Mouse (Mus musculus): ENCODE measurements around the gene Cyb5d2. TPM values are rescaled to one million over a fixed set of nuclear protein-coding genes. Genes with fewer than 3 reads are reported as not detected.
"Not testable (repeated sequence)": the region's sequence is repeated elsewhere in the genome, so short reads cannot be mapped to it uniquely, and the experiment has no call there.

The Cyb5d2 gene
- polyA plus RNA-seq, 1 experiment from 2014 or later = 5.5 TPM

DNA sequence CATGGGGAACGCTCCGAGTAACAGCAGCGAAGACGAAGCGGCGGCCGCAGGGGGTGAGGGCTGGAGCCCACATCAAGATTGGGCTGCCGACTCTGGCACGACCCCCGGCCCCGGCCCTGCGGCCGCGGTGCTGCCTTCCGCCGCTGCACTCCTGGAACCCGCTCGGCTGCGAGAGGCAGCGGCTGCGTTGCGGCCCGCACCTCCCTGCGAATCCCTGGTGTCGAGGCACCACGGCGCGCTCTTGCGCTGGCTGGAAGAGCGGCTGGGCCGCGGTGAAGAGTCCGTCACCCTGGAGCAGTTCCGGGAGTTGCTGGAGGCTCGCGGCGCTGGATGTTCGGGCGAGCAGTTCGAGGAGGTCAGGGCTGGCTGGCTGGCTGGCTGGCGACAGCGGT is 350 bp upstream of the Cyb5d2 start:
- peak overlapping the region; percentile 86 for H3K4me2 ChIP-seq (replicated peaks; ENCODE audit: low read depth, low read length)
- H3K4me3 ChIP-seq (ENCODE audit: low read length) = peak overlapping the region; percentile 97
- H3K36me3 ChIP-seq (ENCODE audit: control insufficient read depth, insufficient read depth, low read length) = no peaks in the 10 kb centered on the region
- H3K9me3 ChIP-seq (ENCODE audit: control insufficient read depth, low read length) = no peaks in the 10 kb centered on the region
- ATAC-seq (ENCODE audit: low FRiP score, low TSS enrichment) = no peak
- H3K4me1 ChIP-seq (ENCODE audit: control insufficient read depth, insufficient read depth, low read length) = no peaks in the 10 kb centered on the region; the same call in 1 of the 2 replicates
- peak overlapping the region; percentile 93 for H3K9ac ChIP-seq (ENCODE audit: low read depth, low read length)
- no peaks in the 10 kb centered on the region for H3K27me3 ChIP-seq (ENCODE audit: control insufficient read depth, insufficient read depth, low read length)
- H3K27ac ChIP-seq (ENCODE audit: low read depth, low read length) = 0 out of 2 replicates have a peak overlapping the region, but pooled peaks have one; percentile 24
- under 1% methylated on average over 32 of the region's 42 CpGs for WGBS

DNA sequence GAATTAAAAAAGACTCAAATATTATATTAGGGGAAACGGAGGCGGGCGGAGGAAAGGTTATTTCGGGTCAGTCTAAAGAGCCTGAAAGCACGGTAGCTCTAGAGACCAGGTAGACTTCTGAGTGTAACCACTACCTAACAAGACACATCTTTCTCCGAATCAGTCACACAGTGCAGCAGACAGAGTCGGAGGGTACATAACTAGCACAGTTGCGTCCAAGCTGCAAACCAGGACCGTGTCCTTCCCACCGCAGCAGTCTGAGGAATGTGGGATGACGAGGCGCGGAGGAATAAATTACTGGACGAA is 840 bp downstream of the Cyb5d2 start:
- 18% methylated on average over 14 of the region's 14 CpGs for WGBS
- ATAC-seq (ENCODE audit: low FRiP score, low TSS enrichment) = peak; percentile 41; the same call in 1 of the 2 replicates
- Histone ChIP-seq H3K4me2 (replicated peaks; ENCODE audit: low read depth, low read length) (peak overlapping the region; percentile 89), H3K27ac (ENCODE audit: low read depth, low read length) (peak overlapping the region; percentile 73), H3K4me3 (ENCODE audit: low read length) (peak overlapping the region; percentile 97), H3K36me3 (ENCODE audit: control insufficient read depth, insufficient read depth, low read length) (no peaks in the 10 kb centered on the region), H3K9me3 (ENCODE audit: control insufficient read depth, low read length) (no peaks in the 10 kb centered on the region), H3K27me3 (ENCODE audit: control insufficient read depth, insufficient read depth, low read length) (no peaks in the 10 kb centered on the region), H3K4me1 (ENCODE audit: control insufficient read depth, insufficient read depth, low read length) (no peaks in the 10 kb centered on the region; the same call in 1 of the 2 replicates), H3K9ac (ENCODE audit: low read depth, low read length) (peak overlapping the region; percentile 93)

DNA sequence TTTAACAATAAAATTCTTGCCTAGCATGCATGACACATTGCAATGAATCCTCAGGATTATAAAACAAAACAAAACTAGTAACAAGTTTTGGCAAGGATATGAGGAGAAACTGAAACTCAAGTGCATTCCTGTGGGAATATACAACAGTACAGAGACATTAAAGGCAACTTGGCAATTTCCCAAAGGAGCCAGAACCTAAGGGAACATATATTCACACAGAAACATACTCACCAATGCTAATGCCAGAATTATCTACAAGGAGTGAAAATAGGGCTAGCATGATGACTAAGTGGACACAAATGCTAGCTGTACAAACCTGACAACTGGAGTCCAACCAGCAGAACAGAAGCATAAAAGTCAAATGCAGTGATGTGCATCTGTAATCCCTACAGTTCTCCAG is 3.9 kb downstream of the Cyb5d2 start:
- Histone ChIP-seq H3K27me3 (ENCODE audit: control insufficient read depth, insufficient read depth, low read length) (no peaks in the 10 kb centered on the region), H3K4me2 (replicated peaks; ENCODE audit: low read depth, low read length) (no peak overlapping the region), H3K36me3 (ENCODE audit: control insufficient read depth, insufficient read depth, low read length) (no peaks in the 10 kb centered on the region), H3K4me3 (ENCODE audit: low read length) (no peak overlapping the region), H3K27ac (ENCODE audit: low read depth, low read length) (no peak overlapping the region), H3K9me3 (ENCODE audit: control insufficient read depth, low read length) (no peaks in the 10 kb centered on the region), H3K4me1 (ENCODE audit: control insufficient read depth, insufficient read depth, low read length) (no peaks in the 10 kb centered on the region; the same call in 1 of the 2 replicates), H3K9ac (ENCODE audit: low read depth, low read length) (no peak overlapping the region)
- no peak for ATAC-seq (ENCODE audit: low FRiP score, low TSS enrichment)

DNA sequence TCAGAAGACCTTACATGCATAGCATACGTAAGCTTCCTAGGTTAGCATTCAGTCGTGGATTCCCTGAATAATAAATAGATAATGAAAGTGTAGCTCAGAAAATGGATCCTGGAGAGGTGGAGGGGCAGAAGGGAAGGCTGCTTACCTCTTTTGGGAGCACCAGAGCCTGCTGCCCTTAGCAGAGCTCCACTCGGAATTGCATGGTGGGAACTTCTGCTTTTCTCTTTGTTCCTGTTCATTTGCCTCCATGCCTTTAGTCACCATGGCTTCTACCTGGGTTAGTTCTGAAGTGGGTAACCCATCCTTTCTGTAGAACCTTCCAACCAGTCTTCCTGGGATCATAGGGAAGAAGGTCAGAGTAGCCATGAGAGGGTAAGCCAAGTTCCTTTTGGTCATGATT is 13.4 kb downstream of the Cyb5d2 start:
- Histone ChIP-seq H3K4me2 (replicated peaks; ENCODE audit: low read depth, low read length) (no peak overlapping the region), H3K4me3 (ENCODE audit: low read length) (no peak overlapping the region), H3K9ac (ENCODE audit: low read depth, low read length) (no peak overlapping the region), H3K36me3 (ENCODE audit: control insufficient read depth, insufficient read depth, low read length) (no peaks in the 10 kb centered on the region), H3K27me3 (ENCODE audit: control insufficient read depth, insufficient read depth, low read length) (no peaks in the 10 kb centered on the region), H3K9me3 (ENCODE audit: control insufficient read depth, low read length) (no peaks in the 10 kb centered on the region), H3K27ac (ENCODE audit: low read depth, low read length) (no peak overlapping the region), H3K4me1 (ENCODE audit: control insufficient read depth, insufficient read depth, low read length) (no peaks in the 10 kb centered on the region)
- 87% methylated on average over 3 of the region's 3 CpGs for WGBS
- ATAC-seq (ENCODE audit: low FRiP score, low TSS enrichment) = no peak

DNA sequence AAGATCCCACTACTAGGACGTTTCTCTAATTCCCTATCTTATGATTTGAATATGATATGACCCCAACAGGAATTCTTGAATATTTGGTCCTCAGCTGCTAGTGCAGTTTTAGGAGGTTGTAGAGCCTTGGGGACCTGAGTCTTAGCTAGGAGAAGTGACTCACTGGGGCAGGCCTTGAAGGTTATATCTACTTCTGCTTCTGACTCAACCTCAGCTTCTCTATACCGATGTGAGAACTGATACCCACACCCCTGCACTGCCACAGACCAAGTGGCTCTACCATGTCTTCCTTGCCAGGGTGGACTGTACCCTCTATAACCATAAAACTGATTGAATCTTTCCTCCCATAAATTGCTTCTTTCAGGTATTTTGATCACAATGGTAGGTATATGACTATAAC is 13.8 kb downstream of the Cyb5d2 start:
- Histone ChIP-seq H3K9ac (ENCODE audit: low read depth, low read length) (no peak overlapping the region), H3K27me3 (ENCODE audit: control insufficient read depth, insufficient read depth, low read length) (no peaks in the 10 kb centered on the region), H3K4me3 (ENCODE audit: low read length) (no peak overlapping the region), H3K27ac (ENCODE audit: low read depth, low read length) (no peak overlapping the region), H3K4me1 (ENCODE audit: control insufficient read depth, insufficient read depth, low read length) (no peaks in the 10 kb centered on the region), H3K4me2 (replicated peaks; ENCODE audit: low read depth, low read length) (no peak overlapping the region), H3K36me3 (ENCODE audit: control insufficient read depth, insufficient read depth, low read length) (no peaks in the 10 kb centered on the region), H3K9me3 (ENCODE audit: control insufficient read depth, low read length) (no peaks in the 10 kb centered on the region)
- ATAC-seq (ENCODE audit: low FRiP score, low TSS enrichment) = no peak
- WGBS = 78% methylated on average over 2 of the region's 2 CpGs

DNA sequence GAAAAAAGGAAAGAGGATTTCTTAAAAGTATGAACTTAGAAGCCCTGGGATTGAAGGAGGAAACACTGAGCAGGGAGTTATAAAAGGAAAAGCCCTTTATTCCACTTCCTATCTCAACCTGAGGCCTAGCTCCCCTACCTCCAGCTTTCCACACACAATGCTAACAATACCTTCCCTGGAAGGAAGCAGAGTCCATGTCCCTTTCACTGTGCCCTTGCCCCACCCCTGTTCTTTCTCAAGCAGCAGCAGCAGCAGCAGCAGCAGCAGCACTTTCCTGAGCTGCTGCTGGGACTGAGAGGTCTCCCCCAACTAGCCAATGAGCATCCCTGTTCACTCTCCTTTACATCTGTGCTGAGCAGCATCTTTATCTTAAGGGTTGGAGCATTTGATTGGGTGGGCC is 17.0 kb downstream of the Cyb5d2 start:
- Histone ChIP-seq H3K36me3 (ENCODE audit: control insufficient read depth, insufficient read depth, low read length) (no peaks in the 10 kb centered on the region), H3K27me3 (ENCODE audit: control insufficient read depth, insufficient read depth, low read length) (no peaks in the 10 kb centered on the region), H3K4me3 (ENCODE audit: low read length) (no peak overlapping the region), H3K9ac (ENCODE audit: low read depth, low read length) (no peak overlapping the region), H3K4me2 (replicated peaks; ENCODE audit: low read depth, low read length) (no peak overlapping the region), H3K9me3 (ENCODE audit: control insufficient read depth, low read length) (no peaks in the 10 kb centered on the region), H3K4me1 (ENCODE audit: control insufficient read depth, insufficient read depth, low read length) (no peaks in the 10 kb centered on the region), H3K27ac (ENCODE audit: low read depth, low read length) (no peak overlapping the region)
- no peak for ATAC-seq (ENCODE audit: low FRiP score, low TSS enrichment)

DNA sequence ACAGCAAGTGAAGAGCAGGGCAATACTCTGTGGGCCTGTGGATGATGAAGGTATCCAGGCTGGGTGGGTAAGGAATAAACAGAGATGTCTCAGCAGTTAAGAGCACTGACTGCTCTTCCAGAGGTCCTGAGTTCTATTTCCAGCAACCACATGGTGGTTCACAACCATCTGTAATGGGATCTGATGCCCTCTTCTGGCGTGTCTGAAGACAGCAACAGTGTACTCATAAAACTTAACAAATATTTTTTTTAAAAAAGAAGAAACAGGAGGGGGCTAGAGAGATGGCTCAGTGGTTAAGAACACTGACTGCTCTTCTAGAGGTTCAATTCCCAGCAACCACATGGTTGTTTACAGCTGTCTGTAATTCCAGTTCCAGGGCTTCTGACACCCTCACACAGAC is 23.3 kb downstream of the Cyb5d2 start:
- not testable (repeated sequence) for H3K9me3 ChIP-seq (ENCODE audit: control insufficient read depth, low read length); H3K27ac ChIP-seq (ENCODE audit: low read depth, low read length); H3K27me3 ChIP-seq (ENCODE audit: control insufficient read depth, insufficient read depth, low read length); H3K4me2 ChIP-seq (replicated peaks; ENCODE audit: low read depth, low read length); H3K4me3 ChIP-seq (ENCODE audit: low read length); H3K4me1 ChIP-seq (ENCODE audit: control insufficient read depth, insufficient read depth, low read length); ATAC-seq (ENCODE audit: low FRiP score, low TSS enrichment); H3K9ac ChIP-seq (ENCODE audit: low read depth, low read length)
- H3K36me3 ChIP-seq (ENCODE audit: control insufficient read depth, insufficient read depth, low read length) = peaks cover 24% of the 10 kb centered on the region; the same call in 1 of the 2 replicates
- WGBS = 23% methylated on average over 1 of the region's 1 CpGs

DNA sequence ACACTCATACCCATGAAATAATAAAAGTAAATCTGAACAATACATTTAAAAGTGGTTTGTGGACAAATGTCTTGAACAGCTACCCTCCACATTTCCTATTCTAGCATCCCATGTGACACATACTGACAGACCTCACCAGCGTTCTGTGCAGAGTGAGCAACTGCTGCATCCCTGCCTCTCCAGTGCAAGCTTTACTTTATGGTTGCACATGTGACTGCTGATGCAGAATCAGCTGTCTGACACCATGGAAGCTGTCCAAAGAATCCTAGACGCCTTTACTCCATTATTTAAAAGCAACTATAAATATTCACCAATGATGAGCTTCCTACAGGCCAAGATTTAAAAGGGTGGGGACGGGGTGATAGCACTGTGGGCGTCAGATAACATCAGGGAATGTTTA is 24.5 kb downstream of the Cyb5d2 start:
- no peak for ATAC-seq (ENCODE audit: low FRiP score, low TSS enrichment)
- no peaks in the 10 kb centered on the region for H3K4me1 ChIP-seq (ENCODE audit: control insufficient read depth, insufficient read depth, low read length)
- WGBS = 69% methylated on average over 4 of the region's 4 CpGs
- no peak overlapping the region for H3K27ac ChIP-seq (ENCODE audit: low read depth, low read length)
- H3K4me3 ChIP-seq (ENCODE audit: low read length) = no peak overlapping the region
- no peak overlapping the region for H3K9ac ChIP-seq (ENCODE audit: low read depth, low read length)
- H3K36me3 ChIP-seq (ENCODE audit: control insufficient read depth, insufficient read depth, low read length) = peaks cover 30% of the 10 kb centered on the region; the same call in 1 of the 2 replicates
- H3K27me3 ChIP-seq (ENCODE audit: control insufficient read depth, insufficient read depth, low read length) = no peaks in the 10 kb centered on the region
- no peaks in the 10 kb centered on the region for H3K9me3 ChIP-seq (ENCODE audit: control insufficient read depth, low read length)
- no peak overlapping the region for H3K4me2 ChIP-seq (replicated peaks; ENCODE audit: low read depth, low read length)

DNA sequence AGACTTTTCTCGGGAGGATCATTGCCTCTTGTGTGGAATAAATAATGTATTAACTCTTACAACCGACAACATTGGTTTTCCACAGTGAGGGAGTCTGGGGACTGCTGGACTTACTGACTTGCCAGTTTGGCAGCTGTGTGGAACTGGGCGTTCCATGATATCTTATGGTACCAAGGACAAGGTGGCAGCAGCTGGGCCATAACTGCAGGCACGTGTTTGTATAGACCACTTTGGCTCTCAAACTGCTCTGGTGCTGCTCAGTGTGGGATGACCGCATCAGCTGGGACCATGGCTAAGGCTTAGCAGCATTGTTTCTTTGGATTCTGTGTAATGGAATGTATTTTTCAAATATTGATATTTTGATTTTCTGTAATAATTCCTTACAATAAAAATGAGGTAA is 25.1 kb downstream of the Cyb5d2 start:
- no peak for ATAC-seq (ENCODE audit: low FRiP score, low TSS enrichment)

DNA sequence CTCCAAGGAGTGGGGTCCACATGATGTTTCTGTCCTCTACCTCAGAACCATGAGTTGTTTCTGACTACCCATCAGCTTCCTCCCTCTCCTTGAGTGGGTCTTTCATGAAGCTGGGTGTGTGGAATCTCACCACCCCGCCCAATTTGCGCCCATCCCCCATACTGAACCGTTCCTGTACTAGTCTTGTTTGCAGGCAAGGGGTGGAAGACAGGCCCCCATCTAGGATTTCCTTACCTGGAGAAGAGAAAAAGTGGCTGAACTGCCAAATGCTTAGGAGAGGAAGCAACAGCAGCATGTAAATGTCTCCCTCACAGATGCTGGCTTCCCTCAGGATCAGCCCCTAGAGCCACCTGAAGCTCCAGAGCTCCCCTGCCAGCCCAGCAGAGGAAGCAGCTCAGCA is 25.6 kb downstream of the Cyb5d2 start:
- ATAC-seq (ENCODE audit: low FRiP score, low TSS enrichment) = no peak
- no peak overlapping the region for H3K27ac ChIP-seq (ENCODE audit: low read depth, low read length)
- no peaks in the 10 kb centered on the region for H3K9me3 ChIP-seq (ENCODE audit: control insufficient read depth, low read length)
- H3K9ac ChIP-seq (ENCODE audit: low read depth, low read length) = no peak overlapping the region
- H3K4me2 ChIP-seq (replicated peaks; ENCODE audit: low read depth, low read length) = no peak overlapping the region
- H3K4me1 ChIP-seq (ENCODE audit: control insufficient read depth, insufficient read depth, low read length) = no peaks in the 10 kb centered on the region
- no peaks in the 10 kb centered on the region for H3K27me3 ChIP-seq (ENCODE audit: control insufficient read depth, insufficient read depth, low read length)
- H3K4me3 ChIP-seq (ENCODE audit: low read length) = no peak overlapping the region
- peaks cover 30% of the 10 kb centered on the region; the same call in 1 of the 2 replicates for H3K36me3 ChIP-seq (ENCODE audit: control insufficient read depth, insufficient read depth, low read length)
- 93% methylated on average over 3 of the region's 3 CpGs for WGBS

More for the DNA sequence above, 25.1 kb downstream of the Cyb5d2 start:
- Histone ChIP-seq H3K4me3 (ENCODE audit: low read length) (no peak overlapping the region), H3K27ac (ENCODE audit: low read depth, low read length) (no peak overlapping the region), H3K27me3 (ENCODE audit: control insufficient read depth, insufficient read depth, low read length) (no peaks in the 10 kb centered on the region), H3K4me2 (replicated peaks; ENCODE audit: low read depth, low read length) (no peak overlapping the region), H3K4me1 (ENCODE audit: control insufficient read depth, insufficient read depth, low read length) (no peaks in the 10 kb centered on the region), H3K36me3 (ENCODE audit: control insufficient read depth, insufficient read depth, low read length) (peaks cover 30% of the 10 kb centered on the region; the same call in 1 of the 2 replicates), H3K9me3 (ENCODE audit: control insufficient read depth, low read length) (no peaks in the 10 kb centered on the region), H3K9ac (ENCODE audit: low read depth, low read length) (no peak overlapping the region)
- 85% methylated on average over 5 of the region's 5 CpGs for WGBS
